Mouse (Mus musculus) liver, adult 2 months (tissue): ENCODE measurements around the gene Evpl. TPM values are rescaled to one million over a fixed set of nuclear protein-coding genes. Genes with fewer than 3 reads are reported as not detected.
A peak's percentile ranks its signal among the peaks of the same experiment; 100 is the strongest.

Source experiments
- DNase-seq: peaks from one replicate; pipeline ENCODE4 v3.0.0-alpha.2; 2011; ENCODE audit warnings: low read depth, low spot score; ENCODE audit errors: extremely low read depth
- H3K27ac ChIP-seq: fragments of 200-500 bp; replicated peaks from 2 replicates; pipeline ENCODE4 v1.5.1; 2012; ENCODE audit warnings: low read depth, mild to moderate bottlenecking, control low read depth, inconsistent platforms, low read length; ENCODE audit not compliant: insufficient read depth
- H3K27me3 ChIP-seq: fragments of 200-500 bp; 2 replicates; pipeline ENCODE4 v1.6.1; 2012; ENCODE audit warnings: mild to moderate bottlenecking, moderate library complexity, low read length, inconsistent platforms; ENCODE audit not compliant: control insufficient read depth, insufficient read depth
- H3K36me3 ChIP-seq: fragments of 200-500 bp; 2 replicates; pipeline ENCODE4 v1.6.1; 2012; ENCODE audit warnings: low read length, inconsistent platforms; ENCODE audit not compliant: control insufficient read depth, insufficient read depth
- H3K4me1 ChIP-seq: fragments of 200-500 bp; 2 replicates; pipeline ENCODE4 v1.6.1; 2011; ENCODE audit warnings: low read length; ENCODE audit not compliant: control insufficient read depth, insufficient read depth
- H3K4me3 ChIP-seq: fragments of 200-500 bp; 2 replicates; pipeline ENCODE4 v1.5.1; 2011; ENCODE audit warnings: low read depth, mild to moderate bottlenecking, control low read depth, low read length, moderate library complexity; ENCODE audit not compliant: insufficient read depth
- H3K79me2 ChIP-seq: fragments of 200-500 bp; 2 replicates; pipeline ENCODE4 v1.6.1; 2012; ENCODE audit warnings: inconsistent platforms, mild to moderate bottlenecking, low read length, moderate library complexity; ENCODE audit not compliant: control insufficient read depth, insufficient read depth
- H3K9ac ChIP-seq: fragments of 200-500 bp; 2 replicates; pipeline ENCODE4 v1.6.1; 2012; ENCODE audit warnings: low read depth, mild to moderate bottlenecking, control low read depth, inconsistent platforms, low read length
- CTCF ChIP-seq: fragments of 200-500 bp; IDR thresholded peaks from 2 replicates; pipeline ENCODE4 v1.5.1; 2011; ENCODE audit warnings: low read depth, low read length, control low read depth
- POLR2A ChIP-seq: fragments of 200-500 bp; IDR thresholded peaks from 2 replicates; pipeline ENCODE4 v1.6.1; 2011; ENCODE audit warnings: low read length, control low read depth; ENCODE audit not compliant: insufficient read depth; ENCODE audit errors: extremely low read depth
- WGBS: fragments of 180-500 bp; shearing (Covaris S2); methylation state at CpG from one replicate; pipeline ENCODE4 v1.1.7; 2018; 5-methylcytosine and 5-hydroxymethylcytosine counted together
- polyA plus RNA-seq: library from polyadenylated mRNA; depleted of rRNA; stranded (reverse); fragments of >200 nt; gene quantifications from 2 replicates; pipeline ENCODE4 v1.2.3, GENCODE M21; 2012; rRNA removed
- total RNA-seq: library from RNA; depleted of rRNA; stranded (reverse); fragments of >200 nt; gene quantifications from 2 replicates; pipeline ENCODE4 v1.2.3, GENCODE M21; 2014; rRNA removed

Gene Evpl
- total and polyA plus RNA-seq, 2 experiments: 0.12 to 0.18 TPM

GRCm38 (mm10) chr11:116186360-116186759 is 51.5 kb downstream of the Evpl start:
- no peak overlapping the region for H3K4me3 ChIP-seq
- no peak for TF ChIP-seq POLR2A
- DNase-seq: peak; percentile 59
- peak overlapping the region; percentile 32; the same call in 1 of the 2 replicates for H3K9ac ChIP-seq
- no peaks in the 10 kb centered on the region for H3K27me3 ChIP-seq
- peaks cover 29% of the 10 kb centered on the region for H3K4me1 ChIP-seq
- peaks cover 29% of the 10 kb centered on the region for H3K79me2 ChIP-seq
- H3K36me3 ChIP-seq: peaks cover 92% of the 10 kb centered on the region
- H3K27ac ChIP-seq: no peak overlapping the region
- 78% methylated on average over 11 of the region's 11 CpGs for WGBS

- TF ChIP-seq POLR2A (no peak), CTCF (0 out of 2 replicates have a peak, but pooled peaks have one; percentile 6)
- 39% methylated on average over 3 of the region's 3 CpGs for WGBS
- H3K27ac ChIP-seq: no peak overlapping the region
- no peak overlapping the region for H3K4me3 ChIP-seq
- peaks cover 26% of the 10 kb centered on the region for H3K4me1 ChIP-seq
- DNase-seq: no peak
- no peak overlapping the region; the same call in 1 of the 2 replicates for H3K9ac ChIP-seq
- peaks cover 25% of the 10 kb centered on the region for H3K79me2 ChIP-seq
- H3K36me3 ChIP-seq: peaks cover 88% of the 10 kb centered on the region
- H3K27me3 ChIP-seq: no peaks in the 10 kb centered on the region
These were observed 52.0 kb downstream of the Evpl start for GRCm38 (mm10) chr11:116185836-116186235.

DNA sequence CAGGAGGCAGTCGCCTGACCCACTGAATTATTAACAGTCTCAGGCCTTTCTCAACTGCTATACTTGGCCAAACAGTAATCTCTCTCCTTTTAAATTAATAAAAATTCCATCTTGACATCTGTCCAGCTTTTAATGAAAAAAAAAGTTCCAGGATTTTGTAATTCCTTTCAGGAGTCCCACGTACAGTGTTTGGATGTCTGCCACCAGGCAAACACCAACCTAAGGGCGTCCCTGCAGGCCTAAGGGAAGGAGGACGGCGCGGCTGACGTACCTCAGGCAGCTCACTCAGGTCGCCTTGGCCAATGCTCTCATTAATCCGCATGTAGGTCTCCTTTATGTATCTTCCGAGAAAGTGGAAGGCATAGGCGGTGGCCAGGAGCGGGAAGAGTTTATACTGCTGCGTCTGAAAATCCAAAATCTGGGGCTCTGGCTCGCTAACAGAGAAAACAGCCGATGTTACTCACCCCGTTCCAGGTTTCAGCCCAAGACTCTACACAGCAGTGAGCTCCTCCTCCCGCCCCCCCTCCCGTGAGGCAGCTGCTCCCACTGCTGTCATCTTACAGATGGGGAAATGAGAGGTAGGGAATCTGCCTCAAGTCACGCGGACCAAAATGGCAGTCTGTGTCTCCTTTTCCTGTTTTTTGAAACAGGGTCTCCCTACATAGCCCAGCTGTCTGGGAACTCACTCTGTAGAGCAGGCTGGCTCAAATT is 59.3 kb downstream of the Evpl start:
- 38% methylated on average over 20 of the region's 20 CpGs for WGBS
- Histone ChIP-seq H3K9ac (no peak overlapping the region), H3K36me3 (peaks cover 86% of the 10 kb centered on the region), H3K4me3 (no peak overlapping the region), H3K79me2 (peaks cover 4% of the 10 kb centered on the region; the same call in 1 of the 2 replicates), H3K27me3 (no peaks in the 10 kb centered on the region), H3K27ac (no peak overlapping the region), H3K4me1 (peaks cover 7% of the 10 kb centered on the region)
- DNase-seq: peak; percentile 65
- TF ChIP-seq POLR2A (no peak), CTCF (no peak)

DNA sequence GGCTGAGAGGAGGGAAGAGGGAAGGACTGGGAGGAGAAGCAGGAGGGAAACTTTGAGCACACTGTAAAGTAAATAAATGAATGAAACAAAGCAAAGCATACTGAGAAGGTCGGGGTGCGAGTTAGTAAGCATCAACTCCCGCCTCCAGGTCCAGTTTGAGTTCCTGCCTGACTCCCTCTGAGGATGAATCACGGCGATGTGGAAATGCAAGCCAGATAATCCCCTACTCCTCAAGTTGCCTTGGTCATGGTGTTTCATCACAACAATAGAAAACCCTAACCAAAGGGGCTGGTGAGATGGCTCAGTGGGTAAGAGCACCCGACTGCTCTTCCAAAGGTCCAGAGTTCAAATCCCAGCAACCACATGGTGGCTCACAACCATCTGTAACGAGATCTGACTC is 61.9 kb downstream of the Evpl start:
- Histone ChIP-seq H3K36me3 (peaks cover 85% of the 10 kb centered on the region), H3K9ac (no peak overlapping the region), H3K27ac (no peak overlapping the region), H3K4me1 (peaks cover 4% of the 10 kb centered on the region; the same call in 1 of the 2 replicates), H3K79me2 (no peaks in the 10 kb centered on the region), H3K4me3 (no peak overlapping the region), H3K27me3 (no peaks in the 10 kb centered on the region)
- TF ChIP-seq CTCF: no peak
- TF ChIP-seq POLR2A: no peak
- WGBS: 62% methylated on average over 7 of the region's 7 CpGs
- DNase-seq: peak; percentile 37

DNA sequence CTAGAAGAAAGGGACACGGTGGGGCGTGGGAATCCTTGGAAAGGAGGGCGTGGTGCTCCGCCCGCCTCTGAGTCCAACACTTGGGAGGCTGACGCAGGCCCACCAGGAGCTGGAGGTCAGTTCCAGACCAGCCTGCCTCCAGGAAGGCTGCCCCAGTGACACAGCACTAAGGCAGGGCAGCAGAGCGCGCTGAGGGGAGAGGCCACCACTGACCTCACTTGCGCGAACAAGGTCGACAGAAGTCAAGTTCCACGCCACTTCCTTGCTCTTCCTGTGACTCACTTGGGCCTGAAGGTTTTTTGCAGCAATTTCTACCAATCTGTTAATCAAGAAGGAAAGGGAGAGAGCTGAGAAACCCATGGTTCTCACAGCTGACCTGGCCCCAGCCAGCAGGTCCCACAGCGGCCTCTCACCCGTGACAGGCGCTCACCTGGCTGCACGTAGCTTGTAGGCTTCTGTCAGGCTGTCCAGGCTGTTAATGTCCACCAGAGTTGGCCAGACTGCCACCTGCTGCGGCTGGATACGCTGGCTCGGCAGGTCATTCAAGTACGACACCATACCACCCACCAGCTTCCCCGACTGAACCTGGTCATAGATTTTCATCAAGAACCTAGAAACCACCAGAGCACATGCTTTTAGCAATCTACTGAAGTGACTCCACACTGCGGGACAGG is 63.0 kb downstream of the Evpl start:
- H3K9ac ChIP-seq: no peak overlapping the region
- no peaks in the 10 kb centered on the region for H3K79me2 ChIP-seq
- DNase-seq: peak; percentile 45
- no peak overlapping the region for H3K27ac ChIP-seq
- peaks cover 75% of the 10 kb centered on the region for H3K36me3 ChIP-seq
- H3K4me1 ChIP-seq: peaks cover 4% of the 10 kb centered on the region; the same call in 1 of the 2 replicates
- H3K4me3 ChIP-seq: no peak overlapping the region
- TF ChIP-seq POLR2A: no peak
- TF ChIP-seq CTCF: no peak; the same call in 1 of the 2 replicates
- H3K27me3 ChIP-seq: no peaks in the 10 kb centered on the region
- WGBS: 71% methylated on average over 22 of the region's 22 CpGs

- no peak for TF ChIP-seq CTCF
- TF ChIP-seq POLR2A: no peak
- H3K4me3 ChIP-seq: no peak overlapping the region
- 26% methylated on average over 2 of the region's 2 CpGs for WGBS
- H3K27ac ChIP-seq: peak overlapping the region; percentile 33
- no peaks in the 10 kb centered on the region; the same call in 1 of the 2 replicates for H3K4me1 ChIP-seq
- no peaks in the 10 kb centered on the region for H3K27me3 ChIP-seq
- DNase-seq: peak; percentile 70
- H3K9ac ChIP-seq: no peak overlapping the region
- H3K36me3 ChIP-seq: peaks cover 50% of the 10 kb centered on the region
- no peaks in the 10 kb centered on the region for H3K79me2 ChIP-seq
These were observed 65.9 kb downstream of the Evpl start for GRCm38 (mm10) chr11:116171959-116172358.

Other genes starting within 250 kb of the Evpl start
- 49.5 and 53.0 TPM in 2 replicates for gene Galk1, start 225.4 kb downstream of the Evpl start, total RNA-seq
- 74.7 and 79.6 TPM in 2 replicates for gene Galk1, start 225.4 kb downstream of the Evpl start, polyA plus RNA-seq
- gene H3f3b, start 210.1 kb downstream of the Evpl start, total RNA-seq: 116 and 163 TPM in 2 replicates
- 56.2 and 59.9 TPM in 2 replicates for gene H3f3b, start 210.1 kb downstream of the Evpl start, polyA plus RNA-seq
- 4.3 and 5.2 TPM in 2 replicates for gene Unk, start 207.8 kb downstream of the Evpl start, total RNA-seq
- 8.9 and 13.8 TPM in 2 replicates for gene Unk, start 207.8 kb downstream of the Evpl start, polyA plus RNA-seq
- 0.37 and 0.87 TPM in 2 replicates for gene Unc13d, start 160.1 kb downstream of the Evpl start, total RNA-seq
- 0.54 and 1.4 TPM in 2 replicates for gene Unc13d, start 160.1 kb downstream of the Evpl start, polyA plus RNA-seq
- 14.8 and 24.8 TPM in 2 replicates for gene Wbp2, start 151.1 kb downstream of the Evpl start, total RNA-seq
- gene Wbp2, start 151.1 kb downstream of the Evpl start, polyA plus RNA-seq: 166 and 179 TPM in 2 replicates
- 2.9 and 6.6 TPM in 2 replicates for gene Trim47, start 110.9 kb downstream of the Evpl start, total RNA-seq
- 4.2 and 4.6 TPM in 2 replicates for gene Trim47, start 110.9 kb downstream of the Evpl start, polyA plus RNA-seq
- 3.9 and 5.8 TPM in 2 replicates for gene Trim65, start 106.9 kb downstream of the Evpl start, total RNA-seq
- gene Trim65, start 106.9 kb downstream of the Evpl start, polyA plus RNA-seq: 7.7 and 8.3 TPM in 2 replicates
- gene Mrpl38, start 99.2 kb downstream of the Evpl start, total RNA-seq: 26.4 and 40.2 TPM in 2 replicates
- 63.7 and 77.7 TPM in 2 replicates for gene Mrpl38, start 99.2 kb downstream of the Evpl start, polyA plus RNA-seq
- gene Fbf1, start 69.9 kb downstream of the Evpl start, total RNA-seq: 5.6 and 9.0 TPM in 2 replicates
- 3.6 and 4.5 TPM in 2 replicates for gene Fbf1, start 69.9 kb downstream of the Evpl start, polyA plus RNA-seq
- 3.0 and 5.3 TPM in 2 replicates for gene Ten1, start 39.2 kb downstream of the Evpl start, total RNA-seq
- gene Ten1, start 39.2 kb downstream of the Evpl start, polyA plus RNA-seq: 2.3 and 3.0 TPM in 2 replicates
- 994 and 1,028 TPM in 2 replicates for gene Acox1, start 39.0 kb downstream of the Evpl start, total RNA-seq
- gene Acox1, start 39.0 kb downstream of the Evpl start, polyA plus RNA-seq: 683 and 720 TPM in 2 replicates
- gene Srp68, start 36.1 kb upstream of the Evpl start, total RNA-seq: 19.9 and 25.2 TPM in 2 replicates
- 32.6 and 36.3 TPM in 2 replicates for gene Srp68, start 36.1 kb upstream of the Evpl start, polyA plus RNA-seq
- not detected in 2 replicates for gene Galr2, start 42.9 kb upstream of the Evpl start, total RNA-seq
- gene Galr2, start 42.9 kb upstream of the Evpl start, polyA plus RNA-seq: not detected in 2 replicates
- 15.9 and 19.5 TPM in 2 replicates for gene Exoc7, start 69.2 kb upstream of the Evpl start, total RNA-seq
- 18.9 and 19.5 TPM in 2 replicates for gene Exoc7, start 69.2 kb upstream of the Evpl start, polyA plus RNA-seq
- gene Foxj1, start 97.3 kb upstream of the Evpl start, total RNA-seq: 0.09 and 0.20 TPM in 2 replicates
- 0.21 and 0.26 TPM in 2 replicates for gene Foxj1, start 97.3 kb upstream of the Evpl start, polyA plus RNA-seq
- 1.0 and 1.3 TPM in 2 replicates for gene Rnf157, start 175.0 kb upstream of the Evpl start, total RNA-seq
- 0.75 and 0.87 TPM in 2 replicates for gene Rnf157, start 175.0 kb upstream of the Evpl start, polyA plus RNA-seq
- 16.1 and 16.6 TPM in 2 replicates for gene Ubald2, start 196.0 kb upstream of the Evpl start, total RNA-seq
- 45.7 and 72.0 TPM in 2 replicates for gene Ubald2, start 196.0 kb upstream of the Evpl start, polyA plus RNA-seq
- 0.07 TPM in 1 of 2 replicates, not detected in the other for gene Qrich2, start 228.2 kb upstream of the Evpl start, total RNA-seq
- gene Qrich2, start 228.2 kb upstream of the Evpl start, polyA plus RNA-seq: 0.05 and 0.11 TPM in 2 replicates